Mouse (Mus musculus) neural tube, embryonic 14.5 days (tissue): ENCODE results near the gene Timm13. TPM values are rescaled to one million over a fixed set of nuclear protein-coding genes. Genes with fewer than 3 reads are reported as not detected.

Experiments used
- ATAC-seq: fragments of 200-750 bp; cut with Nextera tagmentation; 2 replicates; pipeline ENCODE4 v1.8.0; 2017; ENCODE audit warnings: low read depth, mild to moderate bottlenecking, moderate TSS enrichment, moderate library complexity
- H3K27ac ChIP-seq: fragments of 300-500 bp; sonication (generic); 2 replicates; pipeline ENCODE4 v1.5.1; 2014; ENCODE audit warnings: low read depth, mild to moderate bottlenecking, control low read depth, low read length, moderate library complexity, mixed read lengths
- H3K27me3 ChIP-seq: fragments of 300-500 bp; sonication (generic); 2 replicates; pipeline ENCODE4 v1.6.1; 2014; ENCODE audit warnings: low read length; ENCODE audit not compliant: control insufficient read depth, insufficient read depth
- H3K36me3 ChIP-seq: fragments of 300-500 bp; sonication (generic); 2 replicates; pipeline ENCODE4 v1.6.1; 2014; ENCODE audit warnings: low read length, mixed read lengths; ENCODE audit not compliant: control insufficient read depth, insufficient read depth
- H3K4me1 ChIP-seq: fragments of 300-500 bp; sonication (generic); 2 replicates; pipeline ENCODE4 v1.6.1; 2014; ENCODE audit warnings: low read length; ENCODE audit not compliant: control insufficient read depth, insufficient read depth
- H3K4me2 ChIP-seq: fragments of 300-500 bp; sonication (generic); 2 replicates; pipeline ENCODE4 v1.6.1; 2014; ENCODE audit warnings: mild to moderate bottlenecking, low read depth, low read length, control low read depth
- H3K4me3 ChIP-seq: fragments of 300-500 bp; sonication (generic); 2 replicates; pipeline ENCODE4 v1.5.1; 2014; ENCODE audit warnings: low read depth, low read length, control low read depth, mixed read lengths
- H3K9ac ChIP-seq: fragments of 300-500 bp; sonication (generic); replicated peaks from 2 replicates; pipeline ENCODE4 v1.6.1; 2014; ENCODE audit warnings: low read depth, mild to moderate bottlenecking, control low read depth, low read length, mixed read lengths
- H3K9me3 ChIP-seq: fragments of 300-500 bp; sonication (generic); 2 replicates; pipeline ENCODE4 v1.6.1; 2016; ENCODE audit warnings: low read length; ENCODE audit not compliant: control insufficient read depth
- WGBS: fragments of 180-500 bp; shearing (Covaris S2); extraction: QIAGEN DNeasy Blood & Tissue Kit; methylation state at CpG from one replicate; pipeline ENCODE4 v1.1.7; 2014; 5-methylcytosine and 5-hydroxymethylcytosine counted together
- polyA plus RNA-seq: library from polyadenylated mRNA; unstranded; fragments of >200 nt; fragmentation: Nextera tagmentation; extraction: Ambion mirVana; gene quantifications from 2 replicates; pipeline ENCODE4 v1.2.1, GENCODE M21; 2014

The Timm13 gene
- polyA plus RNA-seq, 1 experiment from 2014 or later: 352 TPM

GRCm38 (mm10) chr10:80929299-80930226 is 28.8 kb upstream of the Timm13 start, which contains the start of gene Gadd45b:
Gene Gadd45b (plus strand): TSS chr10:80930073.
- peaks cover 37% of the 10 kb centered on the region for H3K4me1 ChIP-seq
- under 1% methylated on average over 56 of the region's 56 CpGs for WGBS

GRCm38 (mm10) chr10:80928586-80929298 is 28.0 kb upstream of the Timm13 start:
- Histone ChIP-seq H3K9me3 (no peaks in the 10 kb centered on the region), H3K36me3 (no peaks in the 10 kb centered on the region), H3K9ac (peak overlapping the region; percentile 51), H3K27ac (peak overlapping the region; percentile 46; the same call in 1 of the 2 replicates), H3K4me1 (peaks cover 33% of the 10 kb centered on the region), H3K27me3 (peaks cover 18% of the 10 kb centered on the region; the same call in 1 of the 2 replicates), H3K4me2 (peak overlapping the region; percentile 70), H3K4me3 (peak overlapping the region; percentile 39)
- under 1% methylated on average over 47 of the region's 48 CpGs for WGBS
- ATAC-seq: peak; percentile 25; the same call in 1 of the 2 replicates

More at GRCm38 (mm10) chr10:80929299-80930226, 28.8 kb upstream of the Timm13 start, which contains the start of gene Gadd45b:
- Histone ChIP-seq H3K9ac (peak within 1 kb of the TSS; percentile 51), H3K27ac (peak within 1 kb of the TSS; percentile 46; the same call in 1 of the 2 replicates), H3K4me2 (peak within 1 kb of the TSS; percentile 70), H3K27me3 (peaks cover 26% of the 10 kb centered on the region), H3K4me3 (peak within 1 kb of the TSS; percentile 39), H3K9me3 (no peaks in the 10 kb centered on the region), H3K36me3 (no peaks in the 10 kb centered on the region)
- ATAC-seq: peak; percentile 90

DNA sequence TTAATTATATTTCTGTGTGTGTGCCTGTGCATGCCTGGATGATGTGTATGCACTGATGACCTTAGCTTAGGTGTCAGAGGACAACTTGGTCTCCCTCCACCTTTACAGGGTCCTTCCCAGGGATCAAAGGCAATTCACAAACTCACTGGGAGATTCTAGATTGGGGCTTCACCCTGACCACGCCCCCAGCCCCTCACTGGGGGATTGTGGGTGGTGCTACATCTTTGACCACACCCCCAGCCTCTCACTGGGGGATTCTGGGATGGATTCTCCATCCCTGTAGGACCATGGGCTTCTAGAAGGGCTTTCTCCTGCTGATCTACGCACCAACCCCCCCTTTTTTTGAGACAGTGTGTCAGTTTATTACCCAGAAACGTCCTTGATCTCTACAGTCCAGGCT is 24.7 kb upstream of the Timm13 start:
- Histone ChIP-seq H3K4me3 (no peak overlapping the region), H3K27me3 (no peaks in the 10 kb centered on the region), H3K4me1 (peaks cover 8% of the 10 kb centered on the region; the same call in 1 of the 2 replicates), H3K36me3 (no peaks in the 10 kb centered on the region), H3K4me2 (no peak overlapping the region), H3K9me3 (no peaks in the 10 kb centered on the region), H3K9ac (no peak overlapping the region), H3K27ac (no peak overlapping the region)
- WGBS: 63% methylated on average over 3 of the region's 3 CpGs
- no peak for ATAC-seq

GRCm38 (mm10) chr10:80921923-80922322 is 21.2 kb upstream of the Timm13 start:
- H3K27me3 ChIP-seq: no peaks in the 10 kb centered on the region
- H3K9ac ChIP-seq: 0 out of 2 replicates have a peak overlapping the region, but pooled peaks have one; percentile 18
- no peaks in the 10 kb centered on the region for H3K36me3 ChIP-seq
- no peak overlapping the region for H3K4me3 ChIP-seq
- H3K27ac ChIP-seq: no peak overlapping the region
- ATAC-seq: no peak
- no peaks in the 10 kb centered on the region for H3K9me3 ChIP-seq
- H3K4me2 ChIP-seq: peak overlapping the region; percentile 24
- H3K4me1 ChIP-seq: 0 out of 2 replicates have a peak, but pooled peaks cover 8% of the 10 kb centered on the region
- WGBS: 6% methylated on average over 16 of the region's 16 CpGs

GRCm38 (mm10) chr10:80917779-80918434 is 17.1 kb upstream of the Timm13 start, which contains the start of gene Lmnb2:
Gene Lmnb2 (minus strand): TSS chr10:80918245.
- under 1% methylated on average over 61 of the region's 61 CpGs for WGBS

GRCm38 (mm10) chr10:80917336-80917778 is 16.6 kb upstream of the Timm13 start:
- H3K4me2 ChIP-seq: peak overlapping the region; percentile 97
- ATAC-seq: peak; percentile 50
- H3K9ac ChIP-seq: peak overlapping the region; percentile 84
- peak overlapping the region; percentile 95 for H3K4me3 ChIP-seq
- WGBS: 4% methylated on average over 15 of the region's 15 CpGs
- H3K27ac ChIP-seq: peak overlapping the region; percentile 67; the same call in 1 of the 2 replicates
- no peaks in the 10 kb centered on the region for H3K27me3 ChIP-seq
- H3K4me1 ChIP-seq: peaks cover 16% of the 10 kb centered on the region
- H3K9me3 ChIP-seq: no peaks in the 10 kb centered on the region
- H3K36me3 ChIP-seq: no peaks in the 10 kb centered on the region; the same call in 1 of the 2 replicates

More at GRCm38 (mm10) chr10:80917779-80918434, 17.1 kb upstream of the Timm13 start, which contains the start of gene Lmnb2:
- peak within 1 kb of the TSS; percentile 84 for H3K9ac ChIP-seq
- peaks cover 16% of the 10 kb centered on the region for H3K4me1 ChIP-seq
- no peaks in the 10 kb centered on the region for H3K9me3 ChIP-seq
- peak within 1 kb of the TSS; percentile 97 for H3K4me2 ChIP-seq
- H3K36me3 ChIP-seq: no peaks in the 10 kb centered on the region; the same call in 1 of the 2 replicates
- ATAC-seq: peak; percentile 85
- peak within 1 kb of the TSS; percentile 67 for H3K27ac ChIP-seq
- H3K27me3 ChIP-seq: no peaks in the 10 kb centered on the region
- peak within 1 kb of the TSS; percentile 95 for H3K4me3 ChIP-seq

- peaks cover 3% of the 10 kb centered on the region; the same call in 1 of the 2 replicates for H3K36me3 ChIP-seq
- whole genome bisulfite sequencing: 93% methylated on average over 4 of the region's 4 CpGs
- H3K4me1 ChIP-seq: peaks cover 16% of the 10 kb centered on the region
- no peak overlapping the region for H3K27ac ChIP-seq
- H3K9me3 ChIP-seq: no peaks in the 10 kb centered on the region
- no peak for ATAC-seq
- no peak overlapping the region for H3K4me2 ChIP-seq
- H3K27me3 ChIP-seq: no peaks in the 10 kb centered on the region
- H3K4me3 ChIP-seq: no peak overlapping the region
- H3K9ac ChIP-seq: no peak overlapping the region
These were observed 15.0 kb upstream of the Timm13 start for GRCm38 (mm10) chr10:80915736-80916135.

DNA sequence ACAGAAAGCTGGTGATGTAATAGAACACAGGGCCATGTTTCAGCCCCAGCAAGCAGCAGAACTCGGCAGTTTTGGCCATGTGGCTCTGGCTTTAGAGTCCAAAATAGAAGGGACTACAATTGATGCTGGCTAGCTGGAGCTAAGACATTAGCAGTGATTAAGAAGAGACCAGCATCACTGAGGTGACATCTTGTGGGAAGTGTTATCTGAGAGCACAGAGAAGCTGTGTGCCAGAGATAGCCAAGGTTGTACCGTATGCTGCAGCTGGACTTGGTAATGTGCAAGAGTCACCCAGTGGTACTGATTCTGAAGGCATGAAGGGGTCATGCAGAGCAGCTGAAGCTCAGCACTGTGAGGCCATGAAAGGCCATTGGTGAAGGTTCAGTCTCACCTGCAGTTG is 14.5 kb upstream of the Timm13 start:
- H3K4me3 ChIP-seq: no peak overlapping the region
- no peaks in the 10 kb centered on the region for H3K27me3 ChIP-seq
- no peak for ATAC-seq
- no peak overlapping the region for H3K4me2 ChIP-seq
- H3K27ac ChIP-seq: no peak overlapping the region
- WGBS: 88% methylated on average over 2 of the region's 2 CpGs
- peaks cover 16% of the 10 kb centered on the region for H3K4me1 ChIP-seq
- H3K36me3 ChIP-seq: peaks cover 5% of the 10 kb centered on the region; the same call in 1 of the 2 replicates
- H3K9me3 ChIP-seq: no peaks in the 10 kb centered on the region
- H3K9ac ChIP-seq: no peak overlapping the region
